Mouse (Mus musculus) thymus, adult 2 months (tissue): ENCODE measurements around the gene Adgrf5.

Source experiments
- CTCF ChIP-seq: fragments of 200-500 bp; IDR thresholded peaks from 2 replicates; pipeline ENCODE4 v1.5.1; 2012; ENCODE audit warnings: mild to moderate bottlenecking, control low read depth, low read length, moderate library complexity, borderline replicate concordance; ENCODE audit not compliant: control insufficient read depth, poor library complexity, insufficient read depth; ENCODE audit errors: extremely low read depth
- POLR2A ChIP-seq: fragments of 200-500 bp; IDR thresholded peaks from 2 replicates; pipeline ENCODE4 v1.6.1; 2012; ENCODE audit warnings: mild to moderate bottlenecking, low read length, control low read depth, moderate library complexity; ENCODE audit not compliant: control insufficient read depth, poor library complexity, insufficient read depth; ENCODE audit errors: extremely low read depth

GRCm38 (mm10) chr17:43495502-43495901 lies 135.3 kb downstream of the Adgrf5 start:
- TF ChIP-seq CTCF = no peak
- TF ChIP-seq POLR2A = no peak
